Mouse (Mus musculus) embryonic fibroblast, embryonic 13.5 days (primary cell): Measurements from ENCODE around the gene Cadm2. TPM values are rescaled to one million over a fixed set of nuclear protein-coding genes. Genes with fewer than 3 reads are reported as not detected.

Source experiments
- H3K27ac ChIP-seq: 2 replicates; pipeline ENCODE4 v1.5.1; 2012; ENCODE audit warnings: low read length, control low read depth, inconsistent platforms; ENCODE audit not compliant: insufficient read depth
- H3K4me1 ChIP-seq: 2 replicates; pipeline ENCODE4 v1.6.1; 2011; ENCODE audit warnings: low read length; ENCODE audit not compliant: control insufficient read depth, insufficient read depth
- H3K4me3 ChIP-seq: 2 replicates; pipeline ENCODE4 v1.5.1; 2011; ENCODE audit warnings: mild to moderate bottlenecking, control low read depth, low read length; ENCODE audit not compliant: insufficient read depth
- CTCF ChIP-seq: IDR thresholded peaks from 2 replicates; pipeline ENCODE4 v1.5.1; 2011; ENCODE audit warnings: mild to moderate bottlenecking, control low read depth, low read length, moderate library complexity, borderline replicate concordance; ENCODE audit not compliant: insufficient read depth
- POLR2A ChIP-seq: IDR thresholded peaks from 2 replicates; pipeline ENCODE4 v1.6.1; 2011; ENCODE audit warnings: low read depth, mild to moderate bottlenecking, control low read depth, low read length, moderate library complexity
- polyA plus RNA-seq: library from polyadenylated mRNA; stranded (reverse); fragments of >200 nt; gene quantifications from 2 replicates; pipeline ENCODE4 v1.2.4, GENCODE M21; 2011; ENCODE audit warnings: low read depth; ENCODE audit not compliant: missing spikeins, insufficient read length

Gene Cadm2
- polyA plus RNA-seq, 1 experiment: 3.6 TPM

DNA sequence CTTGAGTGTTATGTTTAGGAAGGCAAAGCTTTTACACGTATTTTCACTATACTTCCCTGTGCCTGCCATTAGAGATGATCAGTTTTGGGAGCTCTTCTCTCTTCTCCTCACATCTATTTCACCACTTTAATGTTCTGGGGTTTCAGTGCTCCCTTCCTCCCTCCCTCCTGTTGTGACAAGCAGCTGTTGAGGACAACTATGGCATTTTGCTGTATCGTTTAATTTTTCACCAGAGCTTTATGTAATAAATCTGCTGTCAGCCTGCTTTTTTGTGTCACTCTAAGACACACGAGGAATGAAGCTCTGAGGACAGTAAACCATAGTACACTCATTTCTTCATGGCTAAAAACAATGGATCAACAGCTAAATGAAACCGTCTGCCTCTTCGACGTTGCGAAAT lies 633.8 kb downstream of the Cadm2 start:
- TF ChIP-seq POLR2A (no peak), CTCF (no peak)
- Histone ChIP-seq H3K27ac (no peak overlapping the region), H3K4me3 (no peak overlapping the region), H3K4me1 (no peaks in the 10 kb centered on the region)

- TF ChIP-seq CTCF (no peak), POLR2A (no peak)
- no peak overlapping the region; the same call in 1 of the 2 replicates for H3K27ac ChIP-seq
- no peak overlapping the region for H3K4me3 ChIP-seq
- no peaks in the 10 kb centered on the region for H3K4me1 ChIP-seq
Observed at GRCm38 (mm10) chr16:66970912-66971311, 649.8 kb downstream of the Cadm2 start.

DNA sequence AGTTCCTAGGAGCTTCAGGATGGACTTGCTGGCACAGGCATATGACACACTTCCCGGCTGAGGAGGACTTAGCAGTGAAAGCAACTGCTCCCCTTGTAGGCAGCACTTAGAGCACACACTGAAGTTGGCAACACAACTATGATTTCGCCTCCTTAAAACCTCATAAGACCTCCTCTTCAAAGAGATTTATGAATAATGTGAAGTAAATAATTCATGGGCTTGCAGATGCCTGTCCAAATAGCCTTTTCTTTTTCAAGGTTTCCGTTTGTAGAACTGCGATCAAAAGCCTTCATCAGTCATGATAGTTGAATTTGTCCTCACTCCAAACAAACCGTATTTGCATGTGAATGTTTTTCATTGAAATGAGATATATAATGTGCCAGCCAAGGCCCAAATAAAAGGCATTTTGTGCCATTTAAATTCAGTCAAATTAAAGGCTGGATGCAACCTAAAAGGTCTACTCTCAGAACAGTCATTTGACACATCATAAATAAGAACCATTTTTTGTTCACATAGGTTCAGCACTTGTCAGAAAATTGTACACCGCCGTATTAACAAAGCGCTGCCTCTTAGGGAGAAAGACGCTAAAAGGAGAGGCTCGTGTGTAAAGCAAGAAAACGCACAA lies 651.1 kb downstream of the Cadm2 start:
- Histone ChIP-seq H3K27ac (no peak overlapping the region), H3K4me3 (no peak overlapping the region), H3K4me1 (no peaks in the 10 kb centered on the region)
- no peak for TF ChIP-seq CTCF
- TF ChIP-seq POLR2A: no peak

GRCm38 (mm10) chr16:66968336-66968735 lies 652.4 kb downstream of the Cadm2 start:
- H3K4me1 ChIP-seq: no peaks in the 10 kb centered on the region
- no peak overlapping the region; the same call in 1 of the 2 replicates for H3K27ac ChIP-seq
- TF ChIP-seq CTCF (no peak), POLR2A (no peak)
- no peak overlapping the region for H3K4me3 ChIP-seq

DNA sequence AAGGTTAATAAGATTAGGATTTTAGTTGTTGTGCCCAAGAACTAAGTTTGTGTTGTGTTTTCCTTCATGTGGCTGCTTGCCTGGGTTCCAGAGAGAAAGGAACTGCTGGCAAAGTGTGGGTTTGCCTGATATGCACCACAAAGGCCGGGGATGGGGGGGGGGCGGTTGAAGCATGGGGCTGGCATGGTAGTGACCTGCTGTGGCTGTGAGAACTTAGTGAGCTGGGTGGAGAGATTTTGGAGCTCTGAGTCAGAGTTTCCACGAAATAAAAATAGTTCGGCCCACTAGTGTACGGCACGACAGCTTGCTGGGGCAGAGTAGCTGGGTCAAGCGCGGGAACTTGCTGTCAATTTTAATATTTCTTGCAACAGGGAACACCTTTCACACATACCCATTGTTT lies 653.0 kb downstream of the Cadm2 start:
- Histone ChIP-seq H3K27ac (peak overlapping the region; percentile 47; the same call in 1 of the 2 replicates), H3K4me1 (no peaks in the 10 kb centered on the region), H3K4me3 (no peak overlapping the region)
- TF ChIP-seq POLR2A (no peak), CTCF (no peak)

DNA sequence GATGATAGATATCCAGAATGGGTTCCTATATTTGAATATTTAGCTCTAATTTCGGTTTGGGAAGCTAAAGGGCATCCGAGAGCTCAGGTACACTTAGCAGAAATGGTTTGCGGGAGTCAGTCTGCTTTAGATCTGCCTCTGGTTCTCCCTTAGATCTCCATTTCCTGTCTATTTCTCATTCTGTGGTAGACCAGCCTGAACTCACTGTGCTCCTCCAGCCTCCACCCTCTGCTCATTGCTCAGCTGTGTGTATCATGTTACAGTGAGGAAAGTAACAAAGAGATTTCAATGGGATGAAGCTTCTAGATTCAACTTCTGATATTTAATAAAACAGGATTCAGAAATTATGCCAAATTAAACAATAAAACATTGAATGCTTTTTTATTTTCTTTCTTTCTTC lies 661.6 kb downstream of the Cadm2 start:
- no peaks in the 10 kb centered on the region for H3K4me1 ChIP-seq
- no peak overlapping the region for H3K27ac ChIP-seq
- TF ChIP-seq CTCF (no peak), POLR2A (no peak)
- H3K4me3 ChIP-seq: no peak overlapping the region

GRCm38 (mm10) chr16:66955876-66956275 lies 664.8 kb downstream of the Cadm2 start:
- no peak for TF ChIP-seq POLR2A
- TF ChIP-seq CTCF: no peak
- Histone ChIP-seq H3K27ac (no peak overlapping the region), H3K4me1 (no peaks in the 10 kb centered on the region), H3K4me3 (no peak overlapping the region)

- Histone ChIP-seq H3K4me1 (no peaks in the 10 kb centered on the region), H3K4me3 (no peak overlapping the region), H3K27ac (no peak overlapping the region)
- TF ChIP-seq POLR2A (no peak), CTCF (no peak)
Observed at GRCm38 (mm10) chr16:66936332-66936731, 684.4 kb downstream of the Cadm2 start.

DNA sequence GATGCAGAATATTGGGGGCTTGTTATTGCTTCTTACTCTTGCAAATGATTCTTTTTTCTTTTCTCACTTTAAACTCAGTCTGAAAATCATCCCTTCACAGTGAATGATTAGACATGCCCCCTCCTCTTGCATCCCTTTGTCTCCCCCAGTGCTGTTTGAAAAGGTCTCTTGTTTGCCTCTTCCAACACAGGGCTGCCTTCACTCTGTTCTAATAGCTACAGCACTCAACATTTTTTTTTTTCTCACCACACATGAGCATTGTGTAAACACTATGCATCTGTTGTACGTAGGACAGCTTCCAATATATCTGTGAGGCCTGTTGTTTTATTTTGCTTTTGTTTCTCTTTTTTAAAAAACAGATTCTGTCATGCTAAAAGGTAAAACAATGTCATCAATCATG lies 695.2 kb downstream of the Cadm2 start:
- no peak overlapping the region for H3K4me3 ChIP-seq
- H3K4me1 ChIP-seq: peaks cover 6% of the 10 kb centered on the region; the same call in 1 of the 2 replicates
- no peak overlapping the region for H3K27ac ChIP-seq
- no peak for TF ChIP-seq POLR2A
- TF ChIP-seq CTCF: no peak

GRCm38 (mm10) chr16:66922753-66923152 lies 698.0 kb downstream of the Cadm2 start:
- peaks cover 6% of the 10 kb centered on the region; the same call in 1 of the 2 replicates for H3K4me1 ChIP-seq
- no peak for TF ChIP-seq CTCF
- no peak for TF ChIP-seq POLR2A
- H3K27ac ChIP-seq: peak overlapping the region; percentile 94
- no peak overlapping the region for H3K4me3 ChIP-seq

- Histone ChIP-seq H3K27ac (peak overlapping the region; percentile 99), H3K4me1 (peaks cover 6% of the 10 kb centered on the region; the same call in 1 of the 2 replicates), H3K4me3 (no peak overlapping the region)
- TF ChIP-seq POLR2A (no peak), CTCF (no peak)
Observed at GRCm38 (mm10) chr16:66921414-66921915, 699.2 kb downstream of the Cadm2 start.
